In the genomic region with DNA sequence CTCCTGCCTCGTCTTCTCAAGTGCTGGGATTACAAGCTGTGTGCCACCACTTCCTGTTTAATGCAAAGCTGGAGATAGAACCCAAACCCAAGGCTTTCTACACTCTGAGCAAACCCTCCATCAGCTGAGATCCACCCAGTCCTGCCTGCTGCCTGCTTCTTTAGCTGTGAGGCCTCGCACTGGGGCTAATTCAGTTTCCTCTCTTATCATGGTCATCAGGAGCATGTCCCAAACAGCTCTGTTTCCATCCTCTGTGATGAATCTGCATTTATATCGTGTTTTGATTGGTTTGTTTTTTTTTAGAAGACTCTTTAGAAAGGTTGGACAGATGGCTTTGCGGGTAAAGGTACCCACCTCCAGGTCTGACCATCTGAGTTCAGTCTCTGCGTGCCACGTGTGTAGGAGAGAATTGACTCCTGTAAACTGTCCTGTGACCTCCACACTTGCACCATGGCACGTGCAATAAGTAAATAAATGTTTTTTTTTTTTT, we compare ENCODE assay signal across 10 mouse cellular contexts. TPM values are rescaled to one million over a fixed set of nuclear protein-coding genes. Genes with fewer than 3 reads are reported as not detected.
DNase-seq lines count a peak whose midpoint lies in the region; ATAC-seq lines count a peak whose summit lies in the region.
"Had no signal": no experiment of that assay in that cellular context is flagged by ENCODE, and none has a peak within 500 bp of the region (broad histone marks: within the 10 kb centered on the region; RNA-seq: fewer than 3 reads in every experiment).

No protein-coding gene starts in this region.

- no peaks in the 10 kb centered on the region for H3K9me3 ChIP-seq in heart, embryonic 12.5 days (replicated peaks)
- no peaks in the 10 kb centered on the region for H3K9me3 ChIP-seq in midbrain, embryonic 10.5 days (replicated peaks)
- H3K9me3 ChIP-seq in midbrain, embryonic 14.5 days (ENCODE audit: control insufficient read depth, low read length) = no peaks in the 10 kb centered on the region
- H3K9me3 ChIP-seq in forebrain, embryonic 16.5 days (ENCODE audit: control insufficient read depth, low read length) = no peaks in the 10 kb centered on the region

- intact Hi-C loops in heart, postnatal 10 days (cut with DNase I) = no loop called here

- H3K9ac ChIP-seq in heart, embryonic 12.5 days = no peak overlapping the region
- H3K9ac ChIP-seq in midbrain, embryonic 14.5 days (replicated peaks; ENCODE audit: low read length) = no peak overlapping the region
- H3K9ac ChIP-seq in forebrain, embryonic 16.5 days (replicated peaks; ENCODE audit: low read depth, low read length) = no peak overlapping the region

- WGBS in heart, embryonic 12.5 days = 56% methylated on average over 7 of the region's 7 CpGs
- 71% methylated on average over 7 of the region's 7 CpGs for WGBS in midbrain, embryonic 10.5 days
- WGBS in midbrain, embryonic 14.5 days = 80% methylated on average over 7 of the region's 7 CpGs
- WGBS in forebrain, embryonic 16.5 days = 76% methylated on average over 7 of the region's 7 CpGs

- H3K27me3 ChIP-seq in heart, embryonic 12.5 days (replicated peaks) = no peaks in the 10 kb centered on the region
- H3K27me3 ChIP-seq in midbrain, embryonic 10.5 days (ENCODE audit: low read depth, poor library complexity, severe bottlenecking) = peaks cover 4% of the 10 kb centered on the region; the same call in 1 of the 2 replicates
- no peaks in the 10 kb centered on the region for H3K27me3 ChIP-seq in midbrain, embryonic 14.5 days (ENCODE audit: control insufficient read depth, insufficient read depth, low read length)
- 0 out of 2 replicates have a peak, but pooled peaks cover 2% of the 10 kb centered on the region for H3K27me3 ChIP-seq in forebrain, embryonic 16.5 days (replicated peaks; ENCODE audit: control insufficient read depth, insufficient read depth, low read length)

- no peak overlapping the region for H3K4me3 ChIP-seq in heart, embryonic 12.5 days
- H3K4me3 ChIP-seq in midbrain, embryonic 10.5 days = no peak overlapping the region
- H3K4me3 ChIP-seq in midbrain, embryonic 14.5 days (replicated peaks; ENCODE audit: low read depth, low read length) = no peak overlapping the region
- no peak overlapping the region for H3K4me3 ChIP-seq in forebrain, embryonic 16.5 days (replicated peaks; ENCODE audit: low read length)

- peak overlapping the region; percentile 87 for H3K27ac ChIP-seq in heart, embryonic 12.5 days (ENCODE audit: poor library complexity, severe bottlenecking)
- peak overlapping the region; percentile 63 for H3K27ac ChIP-seq in midbrain, embryonic 10.5 days (replicated peaks)
- no peak overlapping the region for H3K27ac ChIP-seq in midbrain, embryonic 14.5 days (replicated peaks; ENCODE audit: low read depth, low read length)
- no peak overlapping the region for H3K27ac ChIP-seq in forebrain, embryonic 16.5 days (ENCODE audit: low read length)

- no peaks in the 10 kb centered on the region for H3K36me3 ChIP-seq in heart, embryonic 12.5 days
- H3K36me3 ChIP-seq in midbrain, embryonic 10.5 days = no peaks in the 10 kb centered on the region
- H3K36me3 ChIP-seq in midbrain, embryonic 14.5 days (ENCODE audit: control insufficient read depth, insufficient read depth, low read length) = no peaks in the 10 kb centered on the region
- no peaks in the 10 kb centered on the region for H3K36me3 ChIP-seq in forebrain, embryonic 16.5 days (ENCODE audit: control insufficient read depth, insufficient read depth)

- no peak for DNase-seq in heart, postnatal 10 days
- DNase-seq in midbrain, embryonic 10.5 days (ENCODE audit: low spot score) = no peak
- DNase-seq in midbrain, embryonic 14.5 days = no peak
- DNase-seq in c-Kit-positive CD71-positive TER-119-positive erythroid progenitor cells, embryonic 14.5 days (ENCODE audit: low spot score) = no peak
- DNase-seq: kidney, adult 11 months; right cerebral cortex, postnatal 25 days had no signal

- no peak overlapping the region for H3K4me2 ChIP-seq in heart, embryonic 12.5 days
- no peak overlapping the region for H3K4me2 ChIP-seq in midbrain, embryonic 14.5 days (ENCODE audit: low read length)
- H3K4me2 ChIP-seq in forebrain, embryonic 16.5 days (ENCODE audit: low read length) = no peak overlapping the region

- no peak for ATAC-seq in heart, embryonic 12.5 days (ENCODE audit: insufficient number of reproducible peaks, low FRiP score)
- ATAC-seq in midbrain, embryonic 14.5 days (ENCODE audit: low FRiP score, low TSS enrichment) = no peak
- peak; percentile 55 for ATAC-seq in granulocyte monocyte progenitor cell, adult 5-6 weeks (replicated peaks; ENCODE audit: poor library complexity, severe bottlenecking)
- ATAC-seq in megakaryocyte progenitor cell, adult 5-6 weeks (replicated peaks; ENCODE audit: poor library complexity) = peak; percentile 59
- ATAC-seq in forebrain, embryonic 16.5 days = no peak

- H3K4me1 ChIP-seq in heart, embryonic 12.5 days (replicated peaks) = peaks cover 39% of the 10 kb centered on the region
- peaks cover 48% of the 10 kb centered on the region for H3K4me1 ChIP-seq in midbrain, embryonic 10.5 days
- H3K4me1 ChIP-seq in midbrain, embryonic 14.5 days (ENCODE audit: control insufficient read depth, insufficient read depth, low read length) = peaks cover 3% of the 10 kb centered on the region; the same call in 1 of the 2 replicates
- H3K4me1 ChIP-seq in forebrain, embryonic 16.5 days (replicated peaks; ENCODE audit: control insufficient read depth, insufficient read depth, low read length) = peaks cover 9% of the 10 kb centered on the region

RNA-seq across cellular contexts. Expression of a gene that starts 27.8 kb away (rescaled TPM):
- 3.5 and 3.7 TPM in 2 replicates for polyA plus RNA-seq in heart, embryonic 12.5 days (2016; fragmentation: Nextera tagmentation; extraction: Ambion mirVana)
- total RNA-seq in heart, postnatal 10 days (2021) = 10 to 100 TPM; 14.4 to 17.7 TPM
- polyA plus RNA-seq in midbrain, embryonic 10.5 days (2016; fragmentation: Nextera tagmentation; extraction: Ambion mirVana) = 2.8 and 2.9 TPM in 2 replicates
- 1.8 TPM in 2 replicates for polyA plus RNA-seq in midbrain, embryonic 14.5 days (2014; fragmentation: Nextera tagmentation; extraction: Ambion mirVana)
- 43.1 and 67.6 TPM in 2 replicates for total RNA-seq in granulocyte monocyte progenitor cell, adult 5-6 weeks (2014; fragmentation: Nextera tagmentation)
- total RNA-seq in granulocyte monocyte progenitor cell, adult 5-6 weeks (2017) = 29.8 and 36.0 TPM in 2 replicates
- total RNA-seq in megakaryocyte progenitor cell, adult 5-6 weeks (2015) = 23.6 and 30.2 TPM in 2 replicates
- total RNA-seq in megakaryocyte progenitor cell, adult 5-6 weeks (2017) = 30.4 and 31.2 TPM in 2 replicates
- polyA plus RNA-seq in forebrain, embryonic 16.5 days (2015; fragmentation: Nextera tagmentation; extraction: Ambion mirVana) = 1.4 and 1.5 TPM in 2 replicates

Comparison
In these comparisons a context has a peak if more than half of its experiments do, and no peak if none do; other contexts are left out.
1. H3K27ac ChIP-seq: peak in heart, embryonic 12.5 days (single experiment) and midbrain, embryonic 10.5 days (single experiment); none in midbrain, embryonic 14.5 days (single experiment) and forebrain, embryonic 16.5 days (single experiment).
2. ATAC-seq: peak in granulocyte monocyte progenitor cell, adult 5-6 weeks (single experiment) and megakaryocyte progenitor cell, adult 5-6 weeks (single experiment); none in heart, embryonic 12.5 days (single experiment), midbrain, embryonic 14.5 days (single experiment) and forebrain, embryonic 16.5 days (single experiment).